Mouse (Mus musculus) heart, embryonic 14.5 days (tissue): Measurements from ENCODE around the gene Cryl1. TPM values are rescaled to one million over a fixed set of nuclear protein-coding genes. Genes with fewer than 3 reads are reported as not detected.

ENCODE experiments used
- ATAC-seq: fragments of 200-750 bp; cut with Nextera tagmentation; 2 replicates; pipeline ENCODE4 v1.8.0; 2017; ENCODE audit warnings: low read depth, moderate TSS enrichment; ENCODE audit not compliant: insufficient number of reproducible peaks, insufficient read depth, low FRiP score
- H3K27ac ChIP-seq, 2 experiments: fragments of 200-500 bp in 1 of 2; fragments of 300-500 bp in 1 of 2; sonication (generic) in 1 of 2; replicated peaks in 1 of 2; 2 replicates each; pipeline ENCODE4 v1.5.1; 2012 to 2014; ENCODE audit warnings: low read depth in 2 of 2, low read length in 2 of 2, control low read depth in 1 of 2, mild to moderate bottlenecking in 1 of 2, mixed read lengths in 1 of 2; ENCODE audit not compliant: control insufficient read depth in 1 of 2, insufficient read depth in 1 of 2
- H3K27me3 ChIP-seq: fragments of 300-500 bp; sonication (generic); 2 replicates; pipeline ENCODE4 v1.6.1; 2014; ENCODE audit warnings: mild to moderate bottlenecking, low read length, control low read depth; ENCODE audit not compliant: control insufficient read depth, insufficient read depth
- H3K36me3 ChIP-seq: fragments of 300-500 bp; sonication (generic); 2 replicates; pipeline ENCODE4 v1.6.1; 2014; ENCODE audit warnings: mild to moderate bottlenecking, control low read depth, low read length, mixed read lengths; ENCODE audit not compliant: control insufficient read depth, insufficient read depth
- H3K4me1 ChIP-seq, 2 experiments: fragments of 200-500 bp in 1 of 2; fragments of 300-500 bp in 1 of 2; sonication (generic) in 1 of 2; 2 replicates each; pipeline ENCODE4 v1.6.1; 2012 to 2014; ENCODE audit warnings: low read length in 2 of 2, control low read depth in 1 of 2, mixed read lengths in 1 of 2; ENCODE audit not compliant: control insufficient read depth in 2 of 2, insufficient read depth in 2 of 2
- H3K4me2 ChIP-seq: fragments of 300-500 bp; sonication (generic); 2 replicates; pipeline ENCODE4 v1.6.1; 2014; ENCODE audit warnings: mild to moderate bottlenecking, low read length
- H3K4me3 ChIP-seq, 2 experiments: fragments of 200-500 bp in 1 of 2; fragments of 300-500 bp in 1 of 2; sonication (generic) in 1 of 2; 2 replicates each; pipeline ENCODE4 v1.5.1; 2012 to 2014; ENCODE audit warnings: low read length in 2 of 2, mild to moderate bottlenecking in 2 of 2, control low read depth in 1 of 2, low read depth in 1 of 2, moderate library complexity in 1 of 2; ENCODE audit not compliant: control insufficient read depth in 1 of 2, insufficient read depth in 1 of 2
- H3K9ac ChIP-seq: fragments of 300-500 bp; sonication (generic); 2 replicates; pipeline ENCODE4 v1.6.1; 2014; ENCODE audit warnings: mild to moderate bottlenecking, low read length
- H3K9me3 ChIP-seq: fragments of 300-500 bp; sonication (generic); 2 replicates; pipeline ENCODE4 v1.6.1; 2016; ENCODE audit warnings: low read length, control low read depth; ENCODE audit not compliant: control insufficient read depth
- WGBS: fragments of 180-500 bp; shearing (Covaris S2); extraction: QIAGEN DNeasy Blood & Tissue Kit; methylation state at CpG from one replicate; pipeline ENCODE4 v1.1.7; 2014; 5-methylcytosine and 5-hydroxymethylcytosine counted together
- polyA plus RNA-seq: library from polyadenylated mRNA; unstranded; fragments of >200 nt; fragmentation: Nextera tagmentation; extraction: Ambion mirVana; gene quantifications from 2 replicates; pipeline ENCODE4 v1.2.1, GENCODE M21; 2014

Gene Cryl1
- polyA plus RNA-seq, 1 experiment from 2014 or later: 17.3 TPM

GRCm38 (mm10) chr14:57351521-57352235, 46.7 kb downstream of the Cryl1 start:
- no peaks in the 10 kb centered on the region for H3K27me3 ChIP-seq
- WGBS: 92% methylated on average over 7 of the region's 7 CpGs
- no peaks in the 10 kb centered on the region for H3K36me3 ChIP-seq
- ATAC-seq: no peak
- no peaks in the 10 kb centered on the region for H3K9me3 ChIP-seq
- H3K4me1 ChIP-seq: no peaks in the 10 kb centered on the region; a peak in 2 of 4 replicates
- H3K9ac ChIP-seq: no peak overlapping the region
- H3K4me3 ChIP-seq: no peak overlapping the region
- H3K4me2 ChIP-seq: no peak overlapping the region
- H3K27ac ChIP-seq: no peak overlapping the region

GRCm38 (mm10) chr14:57349955-57350354, 48.4 kb downstream of the Cryl1 start:
- Histone ChIP-seq H3K9ac (no peak overlapping the region), H3K4me3 (no peak overlapping the region), H3K4me2 (no peak overlapping the region), H3K27ac (no peak overlapping the region), H3K9me3 (peaks cover 4% of the 10 kb centered on the region; the same call in 1 of the 2 replicates), H3K36me3 (no peaks in the 10 kb centered on the region), H3K4me1 (no peaks in the 10 kb centered on the region; a peak in 2 of 4 replicates), H3K27me3 (no peaks in the 10 kb centered on the region)
- WGBS: 53% methylated on average over 10 of the region's 10 CpGs
- ATAC-seq: no peak

GRCm38 (mm10) chr14:57348155-57348554, 50.2 kb downstream of the Cryl1 start:
- no peak for ATAC-seq
- 53% methylated on average over 4 of the region's 4 CpGs for WGBS
- H3K9ac ChIP-seq: no peak overlapping the region
- H3K4me2 ChIP-seq: no peak overlapping the region
- no peak overlapping the region for H3K27ac ChIP-seq
- peaks cover 4% of the 10 kb centered on the region; the same call in 1 of the 2 replicates for H3K9me3 ChIP-seq
- no peaks in the 10 kb centered on the region for H3K27me3 ChIP-seq
- no peak overlapping the region for H3K4me3 ChIP-seq
- no peaks in the 10 kb centered on the region for H3K36me3 ChIP-seq
- H3K4me1 ChIP-seq: peaks cover 9% of the 10 kb centered on the region in 2 experiments

GRCm38 (mm10) chr14:57346135-57346534, 52.2 kb downstream of the Cryl1 start:
- 91% methylated on average over 3 of the region's 3 CpGs for WGBS
- peaks cover 19 to 21% of the 10 kb centered on the region in 2 experiments for H3K4me1 ChIP-seq
- no peak for ATAC-seq
- no peak overlapping the region for H3K4me3 ChIP-seq
- no peak overlapping the region for H3K9ac ChIP-seq
- no peak overlapping the region for H3K4me2 ChIP-seq
- H3K27ac ChIP-seq: no peak overlapping the region
- H3K9me3 ChIP-seq: peaks cover 4% of the 10 kb centered on the region; the same call in 1 of the 2 replicates
- no peaks in the 10 kb centered on the region for H3K36me3 ChIP-seq
- H3K27me3 ChIP-seq: no peaks in the 10 kb centered on the region

- peak overlapping the region; percentile 17 to 31 for H3K4me3 ChIP-seq
- H3K9me3 ChIP-seq: peaks cover 4% of the 10 kb centered on the region; the same call in 1 of the 2 replicates
- H3K27ac ChIP-seq: peak overlapping the region in 1 of 2 experiments; percentile 33; a peak in 1 of 4 replicates
- peak overlapping the region; percentile 69 for H3K4me2 ChIP-seq
- 33% methylated on average over 25 of the region's 25 CpGs for WGBS
- peaks cover 19 to 21% of the 10 kb centered on the region in 2 experiments for H3K4me1 ChIP-seq
- no peaks in the 10 kb centered on the region for H3K36me3 ChIP-seq
- ATAC-seq: no peak
- H3K9ac ChIP-seq: peak overlapping the region; percentile 54
- no peaks in the 10 kb centered on the region for H3K27me3 ChIP-seq
These were observed 53.4 kb downstream of the Cryl1 start for GRCm38 (mm10) chr14:57344781-57345492.

GRCm38 (mm10) chr14:57343057-57343750, 55.1 kb downstream of the Cryl1 start:
- H3K36me3 ChIP-seq: no peaks in the 10 kb centered on the region
- WGBS: 26% methylated on average over 15 of the region's 15 CpGs
- no peak overlapping the region for H3K9ac ChIP-seq
- no peak overlapping the region for H3K4me3 ChIP-seq
- peaks cover 4% of the 10 kb centered on the region; the same call in 1 of the 2 replicates for H3K9me3 ChIP-seq
- H3K4me1 ChIP-seq: peaks cover 19 to 21% of the 10 kb centered on the region in 2 experiments
- no peaks in the 10 kb centered on the region for H3K27me3 ChIP-seq
- peak overlapping the region; percentile 24 to 25; a peak in 1 of 4 replicates for H3K27ac ChIP-seq
- ATAC-seq: no peak
- H3K4me2 ChIP-seq: peak overlapping the region; percentile 11; the same call in 1 of the 2 replicates

GRCm38 (mm10) chr14:57342316-57343055, 55.8 kb downstream of the Cryl1 start:
- Histone ChIP-seq H3K9me3 (peaks cover 4% of the 10 kb centered on the region; the same call in 1 of the 2 replicates), H3K4me3 (no peak overlapping the region), H3K9ac (no peak overlapping the region), H3K27ac (peak overlapping the region; percentile 24 to 25; a peak in 1 of 4 replicates), H3K4me2 (no peak overlapping the region), H3K27me3 (no peaks in the 10 kb centered on the region), H3K36me3 (no peaks in the 10 kb centered on the region), H3K4me1 (peaks cover 19 to 21% of the 10 kb centered on the region in 2 experiments)
- no peak for ATAC-seq
- 72% methylated on average over 6 of the region's 6 CpGs for WGBS
